Mouse (Mus musculus): ENCODE results near the gene Loxl1.

DNA sequence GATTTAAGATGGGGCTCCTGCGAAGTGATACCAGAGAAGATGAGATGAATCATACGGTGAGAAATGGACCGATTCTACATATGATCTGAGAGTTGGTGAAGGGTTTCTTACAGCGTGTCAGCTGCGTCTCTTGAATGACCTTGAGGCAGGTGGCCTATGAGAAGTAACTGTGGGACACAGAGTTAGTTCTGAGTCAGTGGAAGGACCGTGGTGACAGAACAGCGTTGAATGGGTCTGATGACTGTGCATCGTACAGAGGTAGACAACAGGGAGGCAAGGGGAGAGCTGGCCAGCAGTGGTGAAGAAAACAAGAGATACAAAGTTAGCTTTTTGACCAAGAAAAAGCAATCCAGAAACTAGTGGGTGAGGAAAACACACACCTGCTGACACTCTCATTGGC lies 62.7 kb downstream of the Loxl1 start:
- TF ChIP-seq GATA1 (IDR thresholded peaks at IDR 0.05; ENCODE audit: borderline replicate concordance, low read length) (no peak), FLI1 (IDR thresholded peaks at IDR 0.05; ENCODE audit: low read length) (no peak)
